Mouse (Mus musculus) midbrain, embryonic 15.5 days (tissue): ENCODE results near the gene Kcnt2. TPM values are rescaled to one million over a fixed set of nuclear protein-coding genes. Genes with fewer than 3 reads are reported as not detected.
A peak's percentile ranks its signal among the peaks of the same experiment; 100 is the strongest.

Experiments
- ATAC-seq: fragments of 200-750 bp; cut with Nextera tagmentation; replicated peaks from 2 replicates; pipeline ENCODE4 v1.8.0; 2017; ENCODE audit warnings: moderate TSS enrichment
- H3K27ac ChIP-seq: fragments of 300-500 bp; sonication (generic); 2 replicates; pipeline ENCODE4 v1.5.1; 2015; ENCODE audit warnings: mild to moderate bottlenecking, inconsistent platforms
- H3K27me3 ChIP-seq: fragments of 300-500 bp; sonication (generic); replicated peaks from 2 replicates; pipeline ENCODE4 v1.6.1; 2015; ENCODE audit warnings: inconsistent platforms
- H3K36me3 ChIP-seq: fragments of 300-500 bp; sonication (generic); replicated peaks from 2 replicates; pipeline ENCODE4 v1.6.1; 2015; ENCODE audit warnings: inconsistent platforms
- H3K4me1 ChIP-seq: fragments of 300-500 bp; sonication (generic); 2 replicates; pipeline ENCODE4 v1.6.1; 2015; ENCODE audit warnings: inconsistent platforms
- H3K4me2 ChIP-seq: fragments of 300-500 bp; sonication (generic); 2 replicates; pipeline ENCODE4 v1.6.1; 2015; ENCODE audit warnings: inconsistent platforms, mild to moderate bottlenecking, moderate library complexity
- H3K4me3 ChIP-seq: fragments of 300-500 bp; sonication (generic); 2 replicates; pipeline ENCODE4 v1.5.1; 2015; ENCODE audit warnings: mild to moderate bottlenecking, inconsistent platforms
- H3K9ac ChIP-seq: fragments of 300-500 bp; sonication (generic); 2 replicates; pipeline ENCODE4 v1.6.1; 2015; ENCODE audit warnings: mild to moderate bottlenecking, inconsistent platforms
- H3K9me3 ChIP-seq: fragments of 300-500 bp; sonication (generic); 2 replicates; pipeline ENCODE4 v1.6.1; 2016; ENCODE audit warnings: inconsistent platforms
- WGBS: fragments of 180-500 bp; shearing (Covaris S2); methylation state at CpG from one replicate; pipeline ENCODE4 v1.1.7; 2015; ENCODE audit warnings: mixed read lengths; 5-methylcytosine and 5-hydroxymethylcytosine counted together
- polyA plus RNA-seq: library from polyadenylated mRNA; unstranded; fragments of >200 nt; fragmentation: Nextera tagmentation; extraction: Ambion mirVana; gene quantifications from 2 replicates; pipeline ENCODE4 v1.2.1, GENCODE M21; 2015

Gene Kcnt2
- polyA plus RNA-seq: 2.7 and 2.9 TPM in 2 replicates

DNA sequence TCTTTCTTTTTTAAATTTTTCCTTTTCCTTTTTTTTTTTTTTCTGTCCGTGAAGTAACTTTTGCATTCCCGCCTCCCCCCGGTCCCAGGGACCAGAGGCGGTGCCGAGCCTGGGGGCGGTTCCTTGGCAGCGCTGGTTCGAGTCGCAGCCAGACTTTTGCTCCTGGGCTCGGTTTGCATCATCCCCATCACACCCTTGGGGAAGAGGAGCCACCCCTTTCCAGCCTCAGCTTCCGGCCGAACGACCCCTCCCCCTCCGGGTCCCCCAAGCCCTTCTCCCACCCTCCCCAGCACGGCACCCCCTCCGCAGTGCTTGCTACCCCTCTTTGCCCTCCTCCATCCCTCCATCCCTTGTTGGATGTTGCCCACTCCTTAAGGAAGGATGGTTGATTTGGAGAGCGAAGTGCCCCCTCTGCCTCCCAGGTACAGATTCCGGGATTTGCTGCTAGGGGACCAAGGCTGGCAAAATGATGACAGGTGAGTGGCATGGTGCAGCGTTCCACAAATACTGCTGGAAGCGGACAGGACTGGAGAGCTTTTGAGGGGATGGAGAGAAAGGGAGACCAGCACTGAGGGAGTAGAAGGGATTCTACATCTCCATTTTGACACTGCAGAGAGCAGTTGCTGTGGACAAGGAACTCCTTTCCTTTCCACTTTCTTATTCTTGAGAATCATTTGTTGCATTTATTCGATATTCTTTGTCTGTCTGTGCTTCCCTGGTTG lies at the start of gene Kcnt2:
TSS of gene Kcnt2 (plus strand) at position 283 of the 722 bp plus-strand sequence.
- Histone ChIP-seq H3K36me3 (no peaks in the 10 kb centered on the region), H3K4me3 (peak within 1 kb of the TSS; percentile 60), H3K4me2 (peak within 1 kb of the TSS; percentile 81), H3K27me3 (no peaks in the 10 kb centered on the region), H3K9ac (peak within 1 kb of the TSS; percentile 69), H3K27ac (peak within 1 kb of the TSS; percentile 39; the same call in 1 of the 2 replicates), H3K4me1 (no peaks in the 10 kb centered on the region), H3K9me3 (no peaks in the 10 kb centered on the region)
- peak; percentile 72 for ATAC-seq
- WGBS: 1% methylated on average over 21 of the region's 21 CpGs

DNA sequence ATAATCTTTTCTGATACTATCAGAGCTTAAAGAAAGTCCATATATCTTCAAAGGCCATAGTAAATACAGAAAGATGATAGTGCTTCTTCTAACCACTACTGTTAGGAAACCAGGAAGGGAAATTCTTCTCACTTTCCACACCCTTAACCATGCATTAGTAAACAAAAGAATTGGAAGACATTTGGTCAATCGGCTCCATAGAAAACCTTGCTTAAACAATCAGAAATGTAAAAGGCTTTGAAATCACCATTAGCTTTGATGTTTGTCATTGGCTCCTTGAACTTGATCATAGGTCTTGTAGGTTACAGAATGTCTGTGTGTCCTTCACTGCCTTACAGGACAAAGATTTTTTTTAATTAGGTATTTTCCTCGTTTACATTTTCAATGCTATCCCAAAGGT lies 40.6 kb upstream of the Kcnt2 start:
- Histone ChIP-seq H3K36me3 (no peaks in the 10 kb centered on the region), H3K9me3 (no peaks in the 10 kb centered on the region), H3K4me3 (no peak overlapping the region), H3K27me3 (no peaks in the 10 kb centered on the region), H3K27ac (no peak overlapping the region), H3K9ac (no peak overlapping the region), H3K4me1 (no peaks in the 10 kb centered on the region), H3K4me2 (no peak overlapping the region)
- ATAC-seq: no peak
- 80% methylated on average over 2 of the region's 2 CpGs for WGBS

DNA sequence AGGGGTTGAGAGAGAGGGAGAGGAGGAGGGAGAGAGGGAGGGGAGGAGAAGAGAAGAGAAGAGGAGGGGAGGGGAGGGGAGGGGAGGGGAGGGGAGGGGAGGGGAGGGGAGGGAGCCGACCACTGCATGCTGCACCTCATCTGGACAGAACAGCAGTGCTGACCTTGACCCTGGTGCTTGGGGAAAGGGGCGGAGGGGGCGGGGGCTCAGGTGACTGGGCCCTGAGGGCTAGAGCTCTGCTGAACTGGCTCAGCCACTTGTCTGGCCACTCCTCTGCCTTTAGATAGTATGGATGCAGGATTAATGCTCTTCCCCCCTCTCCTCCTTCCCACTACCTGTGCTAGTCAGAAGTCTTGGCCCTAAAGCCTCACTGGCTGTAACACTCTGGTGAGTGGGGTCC lies 20.7 kb upstream of the Kcnt2 start:
- 66% methylated on average over 3 of the region's 3 CpGs for WGBS
- no peak for ATAC-seq
- H3K4me3 ChIP-seq: no peak overlapping the region

DNA sequence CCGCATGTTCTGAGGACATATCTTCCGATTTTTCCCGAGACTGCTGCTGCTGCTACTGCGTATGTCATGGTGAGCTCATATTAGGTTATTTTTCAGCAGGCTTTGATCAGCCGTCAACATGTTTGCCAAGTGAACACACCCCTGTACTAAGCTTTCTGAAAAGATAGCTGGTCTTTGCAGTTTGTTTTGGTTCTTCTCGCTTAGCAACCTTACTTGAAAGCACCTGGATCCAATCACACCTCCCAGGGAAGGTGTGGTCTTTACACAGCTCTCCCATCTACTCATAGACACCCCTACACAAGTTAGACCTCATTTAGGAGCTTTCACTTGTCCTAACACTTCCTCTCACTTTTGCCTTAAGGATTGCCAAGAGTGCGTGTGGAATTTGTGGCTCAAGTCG lies 19.3 kb upstream of the Kcnt2 start:
- ATAC-seq: no peak
- Histone ChIP-seq H3K9me3 (no peaks in the 10 kb centered on the region), H3K4me3 (no peak overlapping the region), H3K27ac (no peak overlapping the region), H3K9ac (no peak overlapping the region), H3K36me3 (no peaks in the 10 kb centered on the region), H3K4me1 (no peaks in the 10 kb centered on the region), H3K4me2 (no peak overlapping the region), H3K27me3 (no peaks in the 10 kb centered on the region)
- WGBS: 82% methylated on average over 8 of the region's 8 CpGs

More for the DNA sequence above, 20.7 kb upstream of the Kcnt2 start:
- Histone ChIP-seq H3K9ac (no peak overlapping the region), H3K27me3 (no peaks in the 10 kb centered on the region), H3K27ac (no peak overlapping the region), H3K4me1 (no peaks in the 10 kb centered on the region), H3K4me2 (no peak overlapping the region), H3K36me3 (no peaks in the 10 kb centered on the region), H3K9me3 (no peaks in the 10 kb centered on the region)

DNA sequence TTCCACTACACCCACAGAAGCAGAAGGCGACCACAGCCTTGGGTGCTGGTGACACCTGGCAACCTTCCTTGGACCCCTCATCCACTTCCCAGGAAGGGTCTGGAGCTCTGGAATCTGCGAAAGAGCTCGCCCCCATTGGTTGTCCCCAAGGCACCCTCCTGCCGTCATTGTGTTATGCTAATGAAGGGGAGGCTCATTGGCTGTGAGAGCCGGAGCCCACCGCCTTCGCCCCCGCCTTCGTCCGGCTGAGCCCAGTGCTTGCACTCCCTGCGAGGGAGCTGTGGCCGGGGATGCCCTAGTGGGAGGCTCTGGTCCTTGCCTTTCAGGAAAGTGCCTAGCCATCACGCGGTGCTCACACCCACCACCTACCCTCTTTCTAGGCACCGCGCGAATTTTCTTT lies 493 bp upstream of the Kcnt2 start:
- no peaks in the 10 kb centered on the region for H3K9me3 ChIP-seq

DNA sequence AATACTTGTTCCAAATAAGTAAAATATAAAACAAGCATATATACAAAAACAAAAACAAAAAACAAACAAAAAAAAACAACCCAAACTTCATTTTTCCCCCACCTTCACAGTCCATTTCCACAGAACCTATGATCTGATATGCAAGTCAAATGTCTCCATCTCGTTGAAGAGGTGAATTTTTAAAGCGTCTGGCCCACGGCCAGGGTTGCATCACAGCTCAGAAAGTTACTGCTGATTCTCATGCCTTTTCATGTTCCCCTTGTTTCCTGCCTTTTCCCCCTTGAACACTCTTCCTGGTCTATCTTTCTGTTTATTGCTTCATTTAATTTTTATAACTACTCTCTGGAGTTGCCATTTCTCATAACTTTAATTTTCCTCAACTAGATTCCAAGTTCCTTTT lies 18.7 kb downstream of the Kcnt2 start:
- Histone ChIP-seq H3K4me2 (no peak overlapping the region), H3K9ac (no peak overlapping the region), H3K27ac (no peak overlapping the region), H3K36me3 (no peaks in the 10 kb centered on the region), H3K9me3 (no peaks in the 10 kb centered on the region), H3K4me3 (no peak overlapping the region), H3K4me1 (no peaks in the 10 kb centered on the region), H3K27me3 (no peaks in the 10 kb centered on the region)
- 80% methylated on average over 3 of the region's 3 CpGs for WGBS
- ATAC-seq: no peak

More for the DNA sequence above, 493 bp upstream of the Kcnt2 start:
- Histone ChIP-seq H3K4me3 (peak overlapping the region; percentile 60), H3K4me1 (no peaks in the 10 kb centered on the region), H3K27me3 (no peaks in the 10 kb centered on the region), H3K27ac (no peak overlapping the region), H3K4me2 (peak overlapping the region; percentile 81), H3K9ac (peak overlapping the region; percentile 69), H3K36me3 (no peaks in the 10 kb centered on the region)
- peak; percentile 99 for ATAC-seq
- under 1% methylated on average over 17 of the region's 17 CpGs for WGBS

DNA sequence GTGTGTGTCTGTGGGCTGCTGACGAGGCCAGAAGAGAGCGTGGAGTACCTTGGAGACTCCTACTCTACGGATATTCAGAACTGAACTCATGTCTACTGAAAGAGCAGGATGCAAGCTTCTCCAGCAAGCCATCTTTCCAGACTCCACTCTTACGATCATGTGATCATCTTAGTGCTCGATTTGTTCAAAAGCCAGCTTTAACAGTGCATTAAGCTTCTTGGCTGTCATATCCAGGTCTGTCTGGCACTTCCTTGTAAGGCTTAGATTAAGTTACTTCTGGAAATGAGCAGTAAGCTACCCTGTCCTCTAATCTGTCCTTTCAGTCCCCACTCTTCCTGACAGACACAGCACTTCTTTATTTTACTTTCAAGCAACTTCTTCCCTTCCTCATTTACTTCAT lies 20.1 kb downstream of the Kcnt2 start:
- Histone ChIP-seq H3K4me1 (no peaks in the 10 kb centered on the region), H3K9me3 (no peaks in the 10 kb centered on the region), H3K36me3 (no peaks in the 10 kb centered on the region), H3K9ac (no peak overlapping the region), H3K4me2 (no peak overlapping the region), H3K4me3 (no peak overlapping the region), H3K27me3 (no peaks in the 10 kb centered on the region), H3K27ac (no peak overlapping the region)
- 79% methylated on average over 5 of the region's 5 CpGs for WGBS
- no peak for ATAC-seq

DNA sequence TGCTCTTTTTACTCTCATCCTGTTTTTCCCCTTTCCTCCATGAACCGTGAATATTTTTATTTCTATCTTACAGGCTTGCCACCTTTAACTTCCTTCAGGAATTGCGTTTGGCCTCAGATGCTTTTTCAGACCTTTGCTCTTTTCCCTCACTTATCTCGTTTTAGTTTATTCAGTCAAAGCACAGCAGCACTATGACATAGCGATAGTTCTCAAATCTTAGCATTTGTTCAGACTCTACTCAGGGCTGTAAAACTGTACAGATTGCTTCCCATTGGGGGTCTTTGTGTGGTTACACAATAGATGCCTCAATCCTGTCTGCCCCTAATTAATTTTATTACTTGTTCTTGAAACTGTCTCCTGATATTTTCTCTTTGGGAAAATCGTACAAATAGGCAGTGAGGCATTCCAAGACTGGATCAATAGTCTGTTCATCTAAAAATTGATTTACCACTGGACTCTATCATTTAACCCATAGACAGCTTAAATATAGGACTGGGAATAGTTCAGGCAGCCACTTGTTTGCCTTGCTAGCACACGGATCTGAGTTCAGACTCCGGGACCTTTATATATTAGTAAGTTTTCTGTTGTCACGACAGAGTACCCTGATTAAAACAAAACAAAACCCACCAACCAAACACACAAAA lies 20.8 kb downstream of the Kcnt2 start:
- no peak overlapping the region for H3K9ac ChIP-seq

DNA sequence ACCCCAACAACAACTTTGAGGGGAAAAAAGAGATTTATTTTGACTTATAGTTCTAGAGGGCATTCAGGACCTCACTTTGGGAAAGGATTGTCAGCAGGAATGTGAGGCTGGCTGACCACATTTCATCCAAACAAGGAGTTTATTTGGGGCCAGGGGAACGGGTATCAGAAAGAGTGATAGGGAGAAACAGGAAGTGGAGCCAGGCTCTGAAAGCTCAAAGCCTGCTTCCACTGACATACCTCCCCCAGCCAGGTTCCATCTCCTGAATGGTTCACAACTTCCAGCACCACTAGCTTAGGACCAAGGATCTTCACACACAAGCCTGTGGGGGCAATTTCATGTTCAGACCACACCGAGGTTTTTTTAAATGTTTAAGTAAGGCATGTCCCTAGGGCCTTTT lies 21.3 kb downstream of the Kcnt2 start:
- WGBS: 68% methylated on average over 2 of the region's 2 CpGs

More for the DNA sequence above, 20.8 kb downstream of the Kcnt2 start:
- ATAC-seq: no peak
- 71% methylated on average over 8 of the region's 8 CpGs for WGBS
- no peaks in the 10 kb centered on the region for H3K36me3 ChIP-seq
- no peak overlapping the region for H3K27ac ChIP-seq
- H3K4me3 ChIP-seq: no peak overlapping the region
- no peak overlapping the region for H3K4me2 ChIP-seq
- H3K27me3 ChIP-seq: no peaks in the 10 kb centered on the region
- H3K4me1 ChIP-seq: no peaks in the 10 kb centered on the region
- H3K9me3 ChIP-seq: no peaks in the 10 kb centered on the region

DNA sequence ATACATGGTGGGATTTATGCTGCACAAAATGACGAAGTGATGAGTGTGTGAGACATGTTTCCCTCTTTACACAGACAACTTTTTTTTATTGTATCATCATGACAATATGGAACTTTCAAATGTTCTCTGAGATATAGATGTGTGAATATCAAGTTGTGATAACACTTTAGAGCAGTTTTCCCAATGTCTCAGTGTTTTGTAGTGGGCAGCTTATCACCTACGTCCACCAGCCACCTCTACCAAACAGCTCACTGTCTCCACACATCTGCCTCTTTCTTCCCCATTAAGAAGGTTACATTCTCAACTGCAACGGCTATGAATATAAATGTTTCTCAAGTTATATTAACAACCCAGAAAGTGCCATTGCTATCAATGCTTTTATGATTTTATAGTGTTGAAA lies 27.7 kb downstream of the Kcnt2 start:
- Histone ChIP-seq H3K4me2 (no peak overlapping the region), H3K27me3 (no peaks in the 10 kb centered on the region), H3K9ac (no peak overlapping the region), H3K27ac (no peak overlapping the region), H3K4me3 (no peak overlapping the region), H3K9me3 (no peaks in the 10 kb centered on the region), H3K4me1 (no peaks in the 10 kb centered on the region), H3K36me3 (no peaks in the 10 kb centered on the region)
- WGBS: 86% methylated on average over 3 of the region's 3 CpGs
- ATAC-seq: no peak

More for the DNA sequence above, 21.3 kb downstream of the Kcnt2 start:
- no peak overlapping the region for H3K9ac ChIP-seq
- H3K27ac ChIP-seq: no peak overlapping the region
- H3K27me3 ChIP-seq: no peaks in the 10 kb centered on the region
- H3K4me2 ChIP-seq: no peak overlapping the region
- H3K4me1 ChIP-seq: no peaks in the 10 kb centered on the region
- ATAC-seq: no peak
- H3K36me3 ChIP-seq: no peaks in the 10 kb centered on the region
- no peak overlapping the region for H3K4me3 ChIP-seq
- H3K9me3 ChIP-seq: no peaks in the 10 kb centered on the region

DNA sequence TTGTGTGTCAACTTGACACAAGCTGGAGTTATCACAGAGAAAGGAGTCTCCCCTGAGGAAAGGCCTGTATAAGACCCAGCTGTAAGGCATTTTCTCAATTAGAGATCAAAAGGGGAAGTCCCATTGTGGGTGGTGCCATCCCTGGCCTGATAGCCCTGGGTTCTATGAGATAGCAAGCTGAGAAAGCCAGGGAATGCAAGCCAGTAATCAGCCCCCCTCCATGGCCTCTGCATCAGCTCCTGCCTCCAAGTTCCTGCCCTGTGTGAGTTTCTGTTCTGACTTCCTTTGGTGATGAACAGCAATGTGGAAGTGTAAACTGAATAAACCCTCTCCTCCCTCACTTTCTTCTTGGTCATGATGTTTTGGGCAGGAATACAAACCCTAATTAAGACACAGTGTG lies 29.9 kb downstream of the Kcnt2 start:
- Histone ChIP-seq H3K27me3 (no peaks in the 10 kb centered on the region), H3K36me3 (no peaks in the 10 kb centered on the region), H3K4me3 (no peak overlapping the region), H3K4me2 (no peak overlapping the region), H3K9me3 (no peaks in the 10 kb centered on the region), H3K27ac (no peak overlapping the region), H3K9ac (no peak overlapping the region), H3K4me1 (no peaks in the 10 kb centered on the region)
- no peak for ATAC-seq

DNA sequence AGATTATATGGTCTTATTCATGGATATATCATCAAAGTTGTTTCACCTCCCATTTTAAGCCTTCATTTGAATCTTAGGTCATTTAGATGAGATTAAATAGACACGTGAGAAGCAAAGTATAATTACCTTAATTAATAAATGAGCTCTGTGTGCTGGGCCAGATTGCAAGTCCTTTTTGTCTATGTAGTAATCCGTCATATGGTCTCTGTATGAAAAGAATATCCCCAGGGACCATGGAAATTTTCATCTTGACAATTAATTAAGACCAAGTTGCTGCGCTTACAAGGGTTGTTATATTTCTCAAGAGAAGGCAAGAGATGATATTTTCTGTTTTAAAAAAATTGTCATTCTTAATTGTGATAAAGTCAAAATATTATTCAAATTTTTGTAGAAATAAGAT lies 47.2 kb downstream of the Kcnt2 start:
- Histone ChIP-seq H3K9ac (no peak overlapping the region), H3K27ac (no peak overlapping the region), H3K9me3 (no peaks in the 10 kb centered on the region), H3K4me1 (no peaks in the 10 kb centered on the region), H3K36me3 (no peaks in the 10 kb centered on the region), H3K4me3 (no peak overlapping the region), H3K4me2 (no peak overlapping the region), H3K27me3 (no peaks in the 10 kb centered on the region)
- no peak for ATAC-seq
- WGBS: 42% methylated on average over 3 of the region's 3 CpGs

DNA sequence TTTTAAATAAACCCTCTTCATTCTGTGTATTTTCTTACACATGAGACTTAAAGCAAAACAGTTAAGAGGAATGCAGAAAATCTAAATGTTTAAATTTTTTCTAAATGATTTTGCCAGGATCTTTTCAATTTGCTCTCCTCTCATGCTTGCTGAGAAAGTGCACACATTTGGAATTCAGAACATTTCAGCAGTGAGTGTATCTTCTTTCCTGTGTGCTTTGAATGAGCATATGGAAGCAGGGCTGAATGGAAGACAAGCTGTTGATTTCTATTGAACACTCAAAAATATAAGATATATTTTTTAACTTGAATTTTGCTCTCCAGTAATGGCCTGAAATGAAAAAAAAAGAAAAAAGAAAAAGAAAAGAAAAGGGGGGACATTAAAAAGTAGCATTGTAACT lies 49.5 kb downstream of the Kcnt2 start:
- no peak for ATAC-seq
- H3K9me3 ChIP-seq: no peaks in the 10 kb centered on the region
- H3K4me2 ChIP-seq: no peak overlapping the region
- no peak overlapping the region for H3K4me3 ChIP-seq
- no peaks in the 10 kb centered on the region for H3K36me3 ChIP-seq
- H3K4me1 ChIP-seq: no peaks in the 10 kb centered on the region
- H3K27me3 ChIP-seq: no peaks in the 10 kb centered on the region
- no peak overlapping the region for H3K9ac ChIP-seq
- no peak overlapping the region for H3K27ac ChIP-seq
